Mouse (Mus musculus) lung, embryonic 14.5 days (tissue): ENCODE data around the gene Sec14l1. TPM values are rescaled to one million over a fixed set of nuclear protein-coding genes. Genes with fewer than 3 reads are reported as not detected.
A peak's percentile ranks its signal among the peaks of the same experiment; 100 is the strongest.

ENCODE experiments used
- ATAC-seq: fragments of 200-750 bp; cut with Nextera tagmentation; 2 replicates; pipeline ENCODE4 v1.8.0; 2017; ENCODE audit warnings: mild to moderate bottlenecking, moderate TSS enrichment, moderate library complexity; ENCODE audit not compliant: insufficient read depth
- DNase-seq: peaks from one replicate; pipeline ENCODE4 v3.0.0-alpha.2; 2015
- H3K27ac ChIP-seq: fragments of 300-500 bp; sonication (generic); 2 replicates; pipeline ENCODE4 v1.5.1; 2014; ENCODE audit warnings: low read depth, mild to moderate bottlenecking, moderate library complexity
- H3K27me3 ChIP-seq: fragments of 300-500 bp; sonication (generic); 2 replicates; pipeline ENCODE4 v1.6.1; 2014; ENCODE audit warnings: low read length, control low read depth; ENCODE audit not compliant: insufficient read depth
- H3K36me3 ChIP-seq: fragments of 300-500 bp; sonication (generic); 2 replicates; pipeline ENCODE4 v1.6.1; 2014; ENCODE audit warnings: control low read depth; ENCODE audit not compliant: insufficient read depth
- H3K4me1 ChIP-seq: fragments of 300-500 bp; sonication (generic); 2 replicates; pipeline ENCODE4 v1.6.1; 2014; ENCODE audit warnings: antibody characterized with exemption, control low read depth; ENCODE audit not compliant: insufficient read depth
- H3K4me2 ChIP-seq: fragments of 300-500 bp; sonication (generic); 2 replicates; pipeline ENCODE4 v1.6.1; 2014; ENCODE audit warnings: mild to moderate bottlenecking
- H3K4me3 ChIP-seq: fragments of 300-500 bp; sonication (generic); 2 replicates; pipeline ENCODE4 v1.5.1; 2014; ENCODE audit warnings: low read depth, low read length
- H3K9ac ChIP-seq: fragments of 300-500 bp; sonication (generic); 2 replicates; pipeline ENCODE4 v1.6.1; 2014
- H3K9me3 ChIP-seq: fragments of 300-500 bp; sonication (generic); 2 replicates; pipeline ENCODE4 v1.6.1; 2016; ENCODE audit warnings: low read depth, low read length, control low read depth
- CTCF ChIP-seq: IDR thresholded peaks from 2 replicates; pipeline ENCODE4 v1.5.1; 2016; ENCODE audit warnings: antibody characterized with exemption, low read depth
- WGBS: fragments of 180-500 bp; shearing (Covaris S2); extraction: QIAGEN DNeasy Blood & Tissue Kit; methylation state at CpG from one replicate; pipeline ENCODE4 v1.1.7; 2014; 5-methylcytosine and 5-hydroxymethylcytosine counted together
- polyA plus RNA-seq: library from polyadenylated mRNA; unstranded; fragments of >200 nt; fragmentation: Nextera tagmentation; extraction: Ambion mirVana; gene quantifications from 2 replicates; pipeline ENCODE4 v1.2.1, GENCODE M21; 2014

The Sec14l1 gene
- polyA plus RNA-seq, 1 experiment from 2014 or later, result 46.2 TPM

DNA sequence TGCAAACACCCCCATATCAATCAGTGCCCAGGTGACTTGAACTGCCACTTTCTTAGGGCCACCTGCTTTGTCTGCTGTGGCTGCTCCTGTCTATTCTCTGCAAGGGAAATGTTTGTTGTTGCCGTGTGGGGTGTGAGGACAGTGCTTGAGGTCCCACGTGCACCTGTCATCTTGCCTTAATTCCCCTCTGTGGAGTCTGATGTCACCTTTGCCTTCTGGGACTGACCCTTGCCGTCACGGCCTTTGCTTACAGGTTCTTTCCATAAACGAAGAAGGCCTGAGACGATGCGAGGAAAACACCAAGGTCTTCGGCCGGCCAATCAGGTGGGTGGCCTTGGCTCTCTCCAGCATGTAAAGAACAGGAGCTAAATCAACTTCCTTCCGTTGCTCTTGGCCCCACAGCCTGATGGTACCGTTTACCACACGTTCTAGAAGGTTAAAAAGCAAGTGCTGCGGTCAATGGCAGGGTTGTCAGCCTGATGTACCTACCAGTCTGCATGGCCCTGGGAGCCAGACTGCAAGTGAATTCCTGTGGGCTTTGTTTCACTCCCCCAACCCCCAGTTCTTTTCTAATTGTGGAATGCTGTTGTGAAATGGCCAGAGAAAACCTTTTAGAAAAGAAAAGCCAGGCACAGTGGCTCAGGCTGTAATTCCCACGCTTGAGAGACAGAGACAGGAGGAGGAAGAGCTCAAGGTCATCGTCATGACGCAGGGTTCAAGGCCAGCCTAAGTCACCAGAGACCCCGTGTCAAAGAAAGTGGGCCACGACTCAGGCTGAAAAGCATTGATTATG, 34.1 kb downstream of the Sec14l1 start:
- no peak overlapping the region for H3K4me2 ChIP-seq
- no peak overlapping the region for H3K4me3 ChIP-seq
- ATAC-seq (no peak), DNase-seq (no peak)
- H3K4me1 ChIP-seq, result no peaks in the 10 kb centered on the region
- no peak overlapping the region for H3K9ac ChIP-seq
- no peaks in the 10 kb centered on the region for H3K9me3 ChIP-seq
- H3K36me3 ChIP-seq, result peaks cover 97% of the 10 kb centered on the region
- TF ChIP-seq CTCF, result no peak
- WGBS, result 77% methylated on average over 18 of the region's 18 CpGs
- H3K27me3 ChIP-seq, result no peaks in the 10 kb centered on the region
- H3K27ac ChIP-seq, result no peak overlapping the region

DNA sequence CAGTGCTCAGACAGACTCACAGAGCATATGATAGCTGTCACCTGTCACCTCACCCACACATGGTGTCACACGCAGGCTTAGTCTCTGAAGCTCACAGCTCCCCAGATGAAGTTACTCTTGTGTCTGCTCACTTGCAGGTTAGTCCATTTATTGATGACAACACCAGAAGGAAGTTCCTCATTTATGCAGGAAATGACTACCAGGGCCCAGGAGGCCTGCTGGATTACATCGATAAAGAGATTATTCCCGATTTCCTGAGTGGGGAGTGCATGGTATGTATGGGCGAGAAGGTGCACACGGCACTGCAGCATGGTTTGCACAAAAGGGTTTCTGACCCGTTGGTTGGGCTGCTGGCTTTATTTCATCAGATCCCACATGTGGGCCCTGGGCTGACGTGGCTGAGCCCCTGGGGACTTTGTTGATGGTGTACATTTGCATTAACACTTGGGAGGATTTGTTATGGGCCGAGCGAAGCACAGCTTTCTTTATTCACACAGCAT, 35.5 kb downstream of the Sec14l1 start:
- Histone ChIP-seq H3K4me1 (no peaks in the 10 kb centered on the region), H3K9ac (no peak overlapping the region), H3K4me2 (no peak overlapping the region), H3K36me3 (peaks cover 97% of the 10 kb centered on the region), H3K27me3 (no peaks in the 10 kb centered on the region), H3K9me3 (no peaks in the 10 kb centered on the region), H3K27ac (no peak overlapping the region), H3K4me3 (no peak overlapping the region)
- DNase-seq, result no peak
- ATAC-seq, result no peak
- TF ChIP-seq CTCF, result no peak
- WGBS, result 57% methylated on average over 9 of the region's 9 CpGs

DNA sequence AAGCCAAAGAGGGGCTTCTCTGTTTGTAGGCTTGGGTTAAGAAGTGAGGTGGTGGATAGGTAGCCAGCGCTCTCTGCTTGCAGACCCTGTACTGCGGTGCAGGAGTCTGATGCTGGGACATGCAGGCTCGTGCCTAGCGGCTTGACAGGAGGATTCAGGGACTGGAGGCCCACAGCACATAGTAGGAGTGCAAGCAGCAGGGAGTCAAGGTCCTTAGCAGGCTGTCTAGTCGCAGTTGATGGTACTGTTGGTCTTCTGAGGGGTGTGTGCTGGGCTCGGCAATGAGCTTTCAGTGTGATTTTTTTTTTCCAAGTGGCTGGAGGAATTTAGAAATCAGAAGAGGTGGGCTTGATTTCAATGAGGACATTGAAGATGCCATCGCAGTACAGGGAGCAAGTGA, 36.5 kb downstream of the Sec14l1 start:
- H3K4me2 ChIP-seq, result no peak overlapping the region
- no peak for ATAC-seq
- WGBS, result 79% methylated on average over 7 of the region's 7 CpGs
- H3K4me1 ChIP-seq, result no peaks in the 10 kb centered on the region
- DNase-seq, result no peak
- H3K4me3 ChIP-seq, result no peak overlapping the region
- H3K36me3 ChIP-seq, result peaks cover 96% of the 10 kb centered on the region
- H3K27ac ChIP-seq, result no peak overlapping the region
- no peaks in the 10 kb centered on the region for H3K27me3 ChIP-seq
- no peaks in the 10 kb centered on the region for H3K9me3 ChIP-seq
- TF ChIP-seq CTCF, result no peak
- no peak overlapping the region for H3K9ac ChIP-seq

DNA sequence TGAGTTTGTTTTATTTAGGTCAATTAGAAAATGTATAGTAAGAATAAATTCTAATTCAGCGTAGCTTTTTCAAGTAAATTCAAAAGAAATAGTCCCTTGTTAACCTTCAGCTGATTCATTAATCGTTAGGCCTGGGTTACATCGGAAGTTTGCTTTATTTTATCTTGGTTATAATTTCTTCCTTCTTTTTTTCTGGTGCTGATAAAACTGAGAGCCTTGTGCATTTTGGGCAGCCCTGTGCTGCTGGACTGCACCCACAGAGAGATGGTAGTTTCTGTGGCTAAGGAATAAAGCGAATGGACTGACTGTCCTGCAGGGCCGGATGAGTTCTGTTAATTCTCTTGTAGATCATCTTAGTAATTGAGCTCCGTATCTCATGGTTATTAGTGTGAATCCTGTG, 37.6 kb downstream of the Sec14l1 start:
- TF ChIP-seq CTCF, result no peak
- Histone ChIP-seq H3K9ac (no peak overlapping the region), H3K9me3 (no peaks in the 10 kb centered on the region), H3K36me3 (peaks cover 94% of the 10 kb centered on the region), H3K4me2 (no peak overlapping the region), H3K4me3 (no peak overlapping the region), H3K27ac (no peak overlapping the region), H3K27me3 (no peaks in the 10 kb centered on the region), H3K4me1 (no peaks in the 10 kb centered on the region)
- ATAC-seq, result no peak
- WGBS, result 83% methylated on average over 6 of the region's 6 CpGs
- DNase-seq, result no peak

DNA sequence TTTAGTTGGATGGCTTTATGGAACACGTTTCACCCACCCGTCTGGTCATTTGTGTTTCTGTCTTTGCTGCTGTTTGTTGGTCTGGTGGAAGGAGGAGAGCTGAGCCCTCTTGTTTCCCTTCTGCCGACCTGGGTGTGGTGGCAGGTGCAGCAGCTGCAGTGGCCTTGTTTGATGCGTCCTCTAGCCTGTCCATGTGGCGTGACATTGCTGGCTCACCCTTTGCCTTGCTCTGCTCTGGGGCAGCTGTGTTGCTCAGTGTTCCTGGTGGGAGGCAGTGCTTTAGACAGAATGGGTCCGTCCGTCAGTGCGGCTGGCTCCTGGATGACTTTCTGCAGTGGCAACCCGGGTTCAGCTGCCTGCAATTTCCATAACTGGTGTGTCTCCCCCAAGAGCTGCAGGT, 38.6 kb downstream of the Sec14l1 start:
- Histone ChIP-seq H3K36me3 (peaks cover 92% of the 10 kb centered on the region), H3K9me3 (no peaks in the 10 kb centered on the region)

DNA sequence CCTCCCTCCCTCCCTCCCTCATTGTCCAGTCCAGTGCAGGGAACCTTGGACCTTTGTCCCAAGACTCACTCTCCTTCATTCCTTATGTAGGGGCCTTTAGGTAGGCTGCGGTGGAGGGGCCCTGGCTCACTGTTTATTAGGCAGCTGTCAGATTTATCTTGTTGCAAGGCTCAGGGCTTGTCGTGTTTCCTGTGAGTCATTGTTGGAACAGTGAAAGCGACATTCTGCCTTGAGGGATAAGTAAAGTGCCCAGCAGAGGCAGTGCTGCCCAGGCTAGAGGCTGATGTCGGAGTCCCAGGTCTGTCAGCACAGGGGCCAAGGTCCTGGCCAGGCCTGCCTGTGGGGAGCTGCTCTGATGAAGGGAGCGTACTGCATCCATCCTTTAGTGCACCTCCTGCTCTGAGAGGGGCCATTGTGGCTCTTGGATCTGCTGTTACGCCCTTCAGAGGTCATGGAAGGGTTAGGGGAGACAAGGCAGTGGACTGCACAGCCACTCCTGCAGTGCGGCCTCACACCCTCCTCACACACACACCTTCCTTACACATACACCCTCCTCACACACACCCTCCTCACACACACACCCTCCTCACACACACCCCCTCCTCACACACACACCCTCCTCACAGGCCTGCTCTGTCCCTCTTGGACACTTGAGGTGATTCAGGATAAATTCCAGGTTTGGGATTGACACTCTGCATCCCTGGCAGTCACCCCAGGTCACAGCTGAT, 39.3 kb downstream of the Sec14l1 start:
- TF ChIP-seq CTCF, result peak; percentile 37
- Histone ChIP-seq H3K4me3 (no peak overlapping the region), H3K27ac (no peak overlapping the region), H3K4me1 (no peaks in the 10 kb centered on the region), H3K27me3 (no peaks in the 10 kb centered on the region), H3K9ac (no peak overlapping the region), H3K4me2 (no peak overlapping the region), H3K9me3 (no peaks in the 10 kb centered on the region), H3K36me3 (peaks cover 90% of the 10 kb centered on the region)
- DNase-seq (peak; percentile 44), ATAC-seq (no peak; the same call in 1 of the 2 replicates)
- 43% methylated on average over 7 of the region's 7 CpGs for WGBS

More for the DNA sequence above, 38.6 kb downstream of the Sec14l1 start:
- 78% methylated on average over 9 of the region's 9 CpGs for WGBS
- H3K4me2 ChIP-seq, result no peak overlapping the region
- no peaks in the 10 kb centered on the region for H3K4me1 ChIP-seq
- no peaks in the 10 kb centered on the region for H3K27me3 ChIP-seq
- ATAC-seq (no peak), DNase-seq (no peak)
- no peak overlapping the region for H3K9ac ChIP-seq
- H3K27ac ChIP-seq, result no peak overlapping the region
- TF ChIP-seq CTCF, result no peak
- H3K4me3 ChIP-seq, result no peak overlapping the region

DNA sequence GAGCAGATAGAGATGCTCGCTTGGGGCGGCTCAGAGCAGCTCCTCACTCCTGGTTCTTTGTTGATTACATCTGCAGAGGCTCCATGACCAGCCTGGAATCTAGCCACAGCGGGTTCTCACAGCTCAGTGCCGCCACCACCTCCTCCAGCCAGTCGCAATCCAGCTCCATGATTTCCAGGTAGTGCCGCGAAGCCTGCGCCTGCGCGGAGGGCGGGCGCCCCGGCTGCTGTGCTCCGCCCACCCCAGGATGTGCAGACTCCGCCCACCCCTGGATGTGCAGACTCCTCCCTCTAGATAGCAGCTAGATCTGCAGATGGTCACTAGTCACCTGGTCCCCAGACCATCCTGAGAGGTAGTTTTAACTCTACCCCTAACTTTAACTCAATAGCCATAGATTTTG, 41.8 kb downstream of the Sec14l1 start:
- Histone ChIP-seq H3K4me3 (no peak overlapping the region), H3K27ac (no peak overlapping the region), H3K36me3 (peaks cover 74% of the 10 kb centered on the region), H3K27me3 (no peaks in the 10 kb centered on the region), H3K4me1 (no peaks in the 10 kb centered on the region), H3K9ac (no peak overlapping the region), H3K9me3 (no peaks in the 10 kb centered on the region), H3K4me2 (no peak overlapping the region)
- DNase-seq (peak; percentile 69), ATAC-seq (peak; percentile 18; the same call in 1 of the 2 replicates)
- WGBS, result 26% methylated on average over 15 of the region's 15 CpGs
- TF ChIP-seq CTCF, result no peak
